Mouse (Mus musculus): ENCODE measurements around the gene Ciao1.
"Not testable (repeated sequence)": the region's sequence is repeated elsewhere in the genome, so short reads cannot be mapped to it uniquely, and the experiment has no call there.

Ciao1 gene

DNA sequence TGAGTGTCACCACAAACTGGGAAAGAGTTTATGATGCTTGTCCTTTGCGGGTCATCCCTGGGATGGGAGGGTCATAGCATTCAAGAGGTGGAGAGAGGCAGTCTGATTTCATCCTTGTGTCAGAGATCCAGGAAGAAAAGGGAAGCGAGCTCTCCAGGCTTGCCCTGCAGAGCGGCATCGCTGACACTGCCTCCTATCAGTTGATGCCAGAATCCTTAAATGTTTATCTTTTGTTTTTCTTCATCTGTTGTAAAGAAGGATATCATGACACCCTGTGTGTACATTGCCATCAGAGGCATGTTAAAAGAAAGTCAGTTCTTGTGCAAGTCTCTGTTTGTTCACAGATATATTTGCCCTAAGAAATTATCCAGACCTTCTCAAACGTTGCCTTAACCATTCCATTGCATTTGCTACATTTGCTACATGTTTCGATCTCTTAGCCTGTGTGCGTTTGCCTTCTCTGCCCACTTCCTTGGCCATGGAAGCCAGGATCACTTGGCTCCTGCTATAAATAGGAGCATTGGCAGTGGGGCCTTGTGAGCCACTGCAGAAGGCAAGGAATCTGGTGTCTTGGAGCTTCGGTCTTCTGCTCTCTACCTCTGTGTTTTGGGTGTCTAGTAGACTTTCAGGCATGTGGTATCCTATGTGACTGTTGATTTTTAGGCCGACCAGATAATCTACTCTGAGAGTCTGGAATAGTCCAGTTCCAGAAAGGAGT, 2.8 kb upstream of the Ciao1 start:
- no peak for DNase-seq (ENCODE audit: extremely low spot score, low spot score)

DNA sequence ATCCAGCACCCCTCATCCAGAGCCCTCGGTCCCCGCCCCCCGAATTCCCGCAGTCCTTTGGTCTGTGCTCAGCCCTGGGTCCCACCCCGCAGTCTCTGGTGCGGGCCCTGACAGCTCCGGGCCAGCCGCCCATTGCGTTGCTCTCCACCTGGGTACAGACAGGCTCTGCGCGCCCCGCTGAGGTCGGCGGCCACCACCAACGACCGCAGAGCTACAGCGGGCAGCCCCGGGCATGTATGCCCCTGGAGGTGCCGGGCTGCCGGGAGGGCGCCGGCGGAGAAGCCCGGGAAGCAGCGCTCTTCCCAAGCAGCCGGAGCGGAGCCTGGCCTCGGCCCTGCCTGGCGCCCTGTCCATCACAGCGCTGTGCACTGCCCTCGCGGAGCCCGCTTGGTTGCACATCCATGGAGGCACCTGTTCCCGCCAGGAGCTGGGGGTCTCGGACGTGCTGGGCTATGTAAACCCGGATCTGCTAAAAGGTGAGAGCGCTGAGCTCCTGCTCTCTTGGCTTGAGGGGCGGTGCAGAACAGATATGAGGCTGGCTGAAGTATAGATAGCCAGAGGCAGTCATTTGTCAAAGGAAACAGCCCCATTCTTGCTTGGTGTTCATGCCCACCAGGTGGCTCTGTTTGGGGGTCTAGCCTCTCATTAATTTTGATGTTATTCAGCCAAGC, 853 bp upstream of the Ciao1 start:
- peak; percentile 49 for DNase-seq (ENCODE audit: extremely low spot score, low spot score)

DNA sequence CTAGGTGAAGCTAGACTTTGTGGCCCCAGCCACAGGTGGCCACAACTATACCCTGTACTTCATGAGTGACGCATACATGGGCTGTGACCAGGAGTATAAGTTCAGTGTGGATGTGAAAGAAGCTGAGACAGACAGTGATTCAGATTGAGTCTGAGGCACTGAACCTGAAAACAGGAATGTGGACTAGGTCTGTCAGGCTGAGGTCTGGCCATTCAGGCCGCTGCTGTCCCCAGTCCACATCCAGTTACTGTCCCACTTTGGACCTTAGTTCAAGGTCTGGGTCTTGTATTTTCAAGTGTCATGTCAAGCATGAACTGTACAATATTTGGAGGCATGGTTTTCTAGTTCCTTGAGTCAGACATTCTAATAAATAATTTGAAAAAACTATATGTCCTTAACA, 7.6 kb downstream of the Ciao1 start:
- DNase-seq (ENCODE audit: extremely low spot score, low spot score), result no peak

DNA sequence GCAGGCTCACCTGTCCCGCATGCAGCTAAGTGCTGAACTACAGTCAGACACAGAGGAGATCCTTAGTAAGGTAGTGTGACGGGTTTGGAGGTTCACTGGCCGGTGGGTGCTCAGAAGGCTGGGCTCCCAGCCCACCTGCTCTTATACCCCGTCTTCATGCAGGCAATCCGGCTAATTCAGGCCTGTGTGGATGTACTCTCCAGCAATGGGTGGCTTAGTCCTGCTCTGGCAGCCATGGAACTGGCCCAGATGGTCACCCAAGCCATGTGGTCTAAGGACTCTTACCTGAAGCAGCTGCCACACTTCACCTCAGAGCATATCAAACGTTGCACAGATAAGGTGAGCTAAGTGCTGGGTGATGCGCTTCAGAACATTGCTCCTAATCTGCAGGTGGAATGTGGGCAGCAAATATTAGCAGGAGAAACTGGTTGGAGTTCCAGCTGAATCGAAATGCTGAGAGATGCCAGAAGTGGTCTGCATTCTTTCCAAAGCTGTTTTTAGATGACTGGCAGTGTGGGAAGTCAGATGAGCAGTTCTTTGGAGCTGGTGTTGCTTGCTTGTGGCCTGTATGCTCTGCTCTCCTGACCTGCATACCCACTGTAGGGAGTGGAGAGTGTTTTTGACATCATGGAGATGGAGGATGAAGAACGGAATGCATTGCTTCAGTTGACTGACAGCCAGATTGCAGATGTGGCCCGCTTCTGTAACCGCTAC, 9.6 kb downstream of the Ciao1 start:
- no peak for DNase-seq (ENCODE audit: extremely low spot score, low spot score)

DNA sequence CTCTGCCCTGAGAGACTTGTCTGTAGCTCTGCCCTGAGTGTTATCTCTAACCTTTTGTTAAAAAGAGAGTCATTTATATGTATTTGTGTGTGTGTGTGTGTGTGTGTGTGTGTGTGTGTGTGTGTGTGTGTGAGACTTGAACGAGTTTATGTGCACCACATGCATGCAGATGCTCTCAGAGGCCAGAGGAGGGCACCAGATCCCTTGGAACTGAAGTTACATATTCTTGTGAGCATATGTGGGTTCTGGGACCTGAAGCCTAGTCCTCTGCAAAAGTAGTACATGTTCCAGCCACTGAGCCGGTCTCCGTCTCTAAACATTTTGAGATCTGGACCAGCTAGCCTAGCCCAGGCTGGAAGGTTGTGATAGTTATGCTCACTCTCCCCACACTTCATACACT, 22.4 kb downstream of the Ciao1 start:
- DNase-seq (ENCODE audit: extremely low spot score, low spot score), result no peak

DNA sequence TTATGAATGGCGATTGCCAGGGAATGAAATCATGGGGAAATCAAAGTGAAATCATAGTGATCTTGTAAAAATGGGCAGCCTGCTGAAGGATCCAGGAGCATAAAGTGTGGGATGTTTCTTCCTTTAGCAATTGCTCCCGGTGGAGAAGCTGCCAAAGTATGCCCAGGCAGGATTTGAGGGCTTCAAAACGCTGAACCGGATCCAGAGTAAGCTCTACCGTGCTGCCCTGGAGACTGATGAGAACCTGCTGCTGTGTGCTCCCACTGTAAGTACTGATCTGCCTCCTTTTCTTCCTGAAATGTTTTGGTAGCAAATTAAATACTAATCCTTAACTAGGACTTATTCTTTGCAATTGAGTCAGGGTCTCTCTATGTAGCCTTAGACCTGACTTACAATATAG, 29.9 kb downstream of the Ciao1 start:
- no peak for DNase-seq (ENCODE audit: extremely low spot score, low spot score)

DNA sequence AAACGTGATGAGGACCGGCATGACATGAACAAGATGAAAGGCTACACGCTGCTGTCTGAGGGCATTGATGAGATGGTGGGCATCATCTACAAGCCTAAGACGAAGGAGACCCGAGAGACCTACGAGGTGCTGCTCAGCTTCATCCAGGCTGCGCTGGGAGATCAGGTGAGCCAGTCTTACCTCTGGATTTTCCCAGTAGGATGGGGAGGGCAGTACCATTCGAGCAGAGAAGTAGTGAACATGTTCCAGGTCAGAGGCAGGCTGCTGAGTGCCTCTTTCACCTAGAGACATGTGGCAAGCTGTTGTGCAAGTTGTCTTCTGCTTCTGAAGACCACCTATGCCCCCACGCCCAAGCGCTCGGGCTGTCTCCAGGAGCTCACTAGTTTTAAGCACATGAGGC, 36.9 kb downstream of the Ciao1 start:
- DNase-seq (ENCODE audit: extremely low spot score, low spot score), result no peak

DNA sequence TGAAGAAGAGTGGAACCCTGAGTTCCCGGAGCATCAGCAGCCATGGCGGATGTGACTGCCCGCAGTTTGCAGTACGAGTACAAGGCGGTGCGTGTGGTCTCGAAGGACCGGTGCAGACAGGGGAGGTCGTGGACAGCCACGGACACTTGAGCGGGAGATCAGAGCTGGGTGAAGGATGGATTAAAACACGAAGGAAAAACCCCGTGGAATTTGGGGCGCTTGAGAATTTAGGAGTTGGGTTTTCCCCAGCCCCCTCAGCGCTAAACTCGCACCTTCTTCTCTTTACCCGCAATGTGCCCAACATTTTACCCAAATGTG, 39.2 kb downstream of the Ciao1 start:
- no peak for DNase-seq (ENCODE audit: extremely low spot score, low spot score)

DNA sequence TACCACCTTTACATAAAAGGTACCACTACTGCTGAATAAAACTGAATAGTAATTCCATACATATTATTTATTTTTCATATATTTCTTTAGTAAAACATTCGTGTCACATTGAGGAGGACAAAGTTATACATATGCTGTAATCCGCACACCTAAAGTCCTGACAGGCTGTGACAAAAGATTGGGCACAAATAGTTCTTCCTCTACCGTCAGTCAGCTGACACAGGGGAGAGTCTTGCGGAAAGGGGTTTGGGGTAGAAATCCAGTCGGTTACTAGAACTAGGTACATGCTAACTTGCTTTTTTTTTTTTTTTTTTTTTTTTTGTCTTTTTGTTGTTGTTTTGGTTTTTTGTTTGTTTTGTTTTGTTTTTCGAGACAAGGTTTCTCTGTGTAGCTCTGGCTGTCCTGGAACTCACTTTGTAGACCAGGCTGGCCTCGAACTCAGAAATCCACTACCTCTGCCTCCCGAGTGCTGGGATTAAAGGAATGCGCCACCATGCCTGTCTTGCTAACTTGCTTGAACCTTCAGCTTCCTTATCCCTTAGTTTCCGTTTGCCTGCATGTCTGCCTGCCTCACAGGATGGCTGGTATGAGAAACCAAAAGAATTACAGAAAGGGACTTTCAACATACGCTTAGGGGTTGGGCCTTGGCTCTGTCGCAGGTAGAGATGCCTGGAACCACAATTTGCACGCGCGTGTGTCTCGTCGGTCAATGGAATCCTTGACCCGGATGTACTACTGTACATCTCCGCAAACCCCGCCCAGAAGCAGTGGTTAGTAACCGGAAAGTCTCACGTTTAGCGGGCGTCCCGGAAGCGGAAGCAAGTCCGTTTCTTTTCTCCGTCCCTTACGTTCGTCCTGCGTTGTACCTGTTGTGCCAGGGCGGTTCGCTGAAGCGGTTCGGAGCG, 39.8 kb downstream of the Ciao1 start, which contains the start of the genes 1810024B03Rik and Snrnp200:
Gene 1810024B03Rik, minus strand, starts transcription at position 734 of the 905 bp plus-strand sequence.
Gene Snrnp200, plus strand, starts transcription at position 840 of the 905 bp plus-strand sequence.
- DNase-seq (ENCODE audit: extremely low spot score, low spot score), result peak; percentile 91

DNA sequence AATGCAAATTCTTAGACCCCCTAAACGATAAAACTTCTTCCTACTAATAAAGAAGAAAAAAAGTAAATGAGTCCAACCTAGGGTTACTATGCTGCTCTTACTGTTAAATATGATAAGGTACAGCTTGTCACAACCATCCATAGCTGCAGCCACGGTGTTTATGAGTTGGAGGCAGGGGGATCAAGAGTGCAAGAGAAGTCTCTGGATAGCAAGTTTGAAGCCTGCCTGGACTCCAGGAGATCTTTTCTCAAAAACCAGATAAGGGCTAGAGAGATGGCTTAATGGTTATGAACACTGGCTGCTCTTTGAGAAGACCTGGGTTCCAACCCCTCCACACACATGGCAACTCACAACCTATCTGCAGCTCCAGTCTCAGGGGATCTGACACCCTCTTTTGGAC, 40.7 kb downstream of the Ciao1 start:
- DNase-seq (ENCODE audit: extremely low spot score, low spot score), result no peak

DNA sequence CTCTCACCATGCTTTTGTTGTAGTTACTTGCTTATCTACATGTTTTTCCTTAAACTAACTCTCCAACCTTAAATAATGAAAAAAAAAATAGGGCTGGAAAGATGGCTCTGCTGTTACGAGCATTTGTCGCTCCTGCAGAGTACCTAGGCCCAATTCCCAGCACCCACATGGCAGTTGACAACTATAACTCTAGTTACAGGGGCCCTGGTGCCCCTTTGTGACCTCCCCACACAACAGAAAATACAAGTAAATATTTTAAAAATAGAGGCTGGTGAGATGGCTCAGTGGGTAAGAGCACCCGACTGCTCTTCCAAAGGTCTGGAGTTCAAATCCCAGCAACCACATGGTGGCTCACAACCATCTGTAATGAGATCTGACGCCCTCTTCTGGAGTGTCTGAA, 41.7 kb downstream of the Ciao1 start:
- DNase-seq (ENCODE audit: extremely low spot score, low spot score), result not testable (repeated sequence)

DNA sequence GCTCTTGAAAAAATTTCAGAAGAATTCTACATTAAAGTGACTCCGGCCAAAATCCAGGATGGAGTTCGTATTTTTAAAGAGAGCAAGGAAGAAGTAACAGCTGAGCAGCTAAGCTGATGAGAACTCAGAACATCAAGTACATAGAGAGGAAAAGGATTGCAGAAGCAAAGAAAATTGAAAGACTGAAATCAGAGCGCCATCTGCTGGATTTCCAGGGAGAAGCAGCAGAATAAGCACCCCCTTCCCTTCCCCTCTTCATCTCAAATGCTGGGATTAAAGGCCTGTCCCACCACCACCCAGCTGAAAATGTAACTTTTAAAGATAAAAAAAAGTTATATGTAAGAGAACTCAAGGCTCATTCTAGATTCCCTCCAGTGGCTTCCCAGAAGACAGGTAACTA, 42.7 kb downstream of the Ciao1 start:
- peak; percentile 58 for DNase-seq (ENCODE audit: extremely low spot score, low spot score)
